Mouse (Mus musculus) forebrain, embryonic 11.5 days (tissue): ENCODE data around the gene Gm10638. TPM values are rescaled to one million over a fixed set of nuclear protein-coding genes. Genes with fewer than 3 reads are reported as not detected.
A peak's percentile ranks its signal among the peaks of the same experiment; 100 is the strongest.

Experiments used
- ATAC-seq: fragments of 200-750 bp; cut with Nextera tagmentation; replicated peaks from 2 replicates; pipeline ENCODE4 v1.8.0; 2017; ENCODE audit warnings: moderate TSS enrichment; ENCODE audit not compliant: low FRiP score
- DNase-seq: peaks from one replicate; pipeline ENCODE4 v3.0.0-alpha.2; 2017; ENCODE audit warnings: low spot score
- H3K27ac ChIP-seq: fragments of 300-500 bp; sonication (generic); 2 replicates; pipeline ENCODE4 v1.5.1; 2014; ENCODE audit warnings: low read depth, low read length
- H3K27me3 ChIP-seq: fragments of 300-500 bp; sonication (generic); 2 replicates; pipeline ENCODE4 v1.6.1; 2014; ENCODE audit warnings: mild to moderate bottlenecking, low read length, mixed read lengths; ENCODE audit not compliant: control insufficient read depth, insufficient read depth
- H3K36me3 ChIP-seq: fragments of 300-500 bp; sonication (generic); 2 replicates; pipeline ENCODE4 v1.6.1; 2014; ENCODE audit warnings: mild to moderate bottlenecking, low read length, moderate library complexity, mixed read lengths; ENCODE audit not compliant: control insufficient read depth, insufficient read depth
- H3K4me1 ChIP-seq: fragments of 300-500 bp; sonication (generic); replicated peaks from 2 replicates; pipeline ENCODE4 v1.6.1; 2014; ENCODE audit warnings: low read length, mixed read lengths; ENCODE audit not compliant: control insufficient read depth, insufficient read depth
- H3K4me2 ChIP-seq: fragments of 300-500 bp; sonication (generic); 2 replicates; pipeline ENCODE4 v1.6.1; 2014; ENCODE audit warnings: low read depth, mild to moderate bottlenecking, low read length, moderate library complexity, mixed read lengths; ENCODE audit not compliant: severe bottlenecking
- H3K4me3 ChIP-seq: fragments of 300-500 bp; sonication (generic); 2 replicates; pipeline ENCODE4 v1.5.1; 2014; ENCODE audit warnings: low read depth, low read length
- H3K9ac ChIP-seq: fragments of 300-500 bp; sonication (generic); 2 replicates; pipeline ENCODE4 v1.6.1; 2014; ENCODE audit warnings: low read length
- H3K9me3 ChIP-seq: fragments of 300-500 bp; sonication (generic); 2 replicates; pipeline ENCODE4 v1.6.1; 2016; ENCODE audit warnings: low read length, mixed read lengths; ENCODE audit not compliant: control insufficient read depth
- WGBS: fragments of 180-500 bp; shearing (Covaris S2); extraction: QIAGEN DNeasy Blood & Tissue Kit; methylation state at CpG from one replicate; pipeline ENCODE4 v1.1.7; 2014; 5-methylcytosine and 5-hydroxymethylcytosine counted together
- polyA plus RNA-seq: library from polyadenylated mRNA; unstranded; fragments of >200 nt; fragmentation: Nextera tagmentation; extraction: Ambion mirVana; gene quantifications from 2 replicates; pipeline ENCODE4 v1.2.1, GENCODE M21; 2014

Gene Gm10638
- 6.6 and 7.1 TPM in 2 replicates for polyA plus RNA-seq

- H3K36me3 ChIP-seq: no peaks in the 10 kb centered on the region
- ATAC-seq (peak; percentile 84), DNase-seq (peak; percentile 85)
- peak within 1 kb of the TSS; percentile 85 for H3K4me2 ChIP-seq
- H3K27ac ChIP-seq: peak within 1 kb of the TSS; percentile 96
- peak within 1 kb of the TSS; percentile 99 for H3K9ac ChIP-seq
- WGBS: under 1% methylated on average over 74 of the region's 88 CpGs
- no peaks in the 10 kb centered on the region for H3K9me3 ChIP-seq
- H3K27me3 ChIP-seq: no peaks in the 10 kb centered on the region
- H3K4me1 ChIP-seq: peaks cover 6% of the 10 kb centered on the region; the same call in 1 of the 2 replicates
- H3K4me3 ChIP-seq: peak within 1 kb of the TSS; percentile 90
Measured at GRCm38 (mm10) chr8:86745221-86745934, at the start of gene Gm10638, which contains the start of gene Siah1a. TSS of gene Gm10638 (plus strand) at chr8:86745699. TSS of gene Siah1a (minus strand) at chr8:86745934.

- ATAC-seq: no peak
- H3K4me2 ChIP-seq: no peak overlapping the region
Measured at GRCm38 (mm10) chr8:86695703-86696102, 49.8 kb upstream of the Gm10638 start.

GRCm38 (mm10) chr8:86698811-86699421 is 46.6 kb upstream of the Gm10638 start:
- 94% methylated on average over 1 of the region's 1 CpGs for WGBS
- no peak for ATAC-seq
- H3K4me1 ChIP-seq: no peaks in the 10 kb centered on the region
- no peak for DNase-seq
- H3K4me2 ChIP-seq: no peak overlapping the region
- no peaks in the 10 kb centered on the region for H3K9me3 ChIP-seq
- H3K4me3 ChIP-seq: no peak overlapping the region
- no peaks in the 10 kb centered on the region for H3K36me3 ChIP-seq
- H3K27me3 ChIP-seq: no peaks in the 10 kb centered on the region
- H3K9ac ChIP-seq: no peak overlapping the region
- no peak overlapping the region for H3K27ac ChIP-seq

More at GRCm38 (mm10) chr8:86695703-86696102, 49.8 kb upstream of the Gm10638 start:
- Histone ChIP-seq H3K4me1 (no peaks in the 10 kb centered on the region), H3K9ac (no peak overlapping the region), H3K27me3 (no peaks in the 10 kb centered on the region), H3K36me3 (no peaks in the 10 kb centered on the region), H3K4me3 (no peak overlapping the region), H3K9me3 (no peaks in the 10 kb centered on the region), H3K27ac (no peak overlapping the region)
- no peak for DNase-seq
- 93% methylated on average over 2 of the region's 2 CpGs for WGBS

DNA sequence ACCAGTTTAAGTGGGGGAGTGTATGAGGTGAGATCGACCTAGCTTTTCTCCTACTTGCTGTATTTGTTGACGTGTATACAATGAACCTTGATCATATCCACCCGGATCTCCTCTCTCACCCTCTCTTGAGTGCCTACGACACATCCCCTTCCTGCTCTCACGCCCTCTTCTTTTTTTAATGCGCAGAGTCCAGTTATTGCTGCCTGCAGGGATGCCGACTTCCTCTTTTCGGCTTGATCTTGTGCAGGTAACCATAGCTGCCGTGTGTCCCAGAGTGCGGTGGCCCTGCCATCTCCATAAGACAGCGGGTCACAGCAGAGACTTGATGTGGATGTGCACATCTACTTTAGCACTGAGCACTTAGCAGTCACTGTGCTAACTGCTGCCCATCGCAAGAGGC is 46.0 kb upstream of the Gm10638 start:
- DNase-seq: no peak

DNA sequence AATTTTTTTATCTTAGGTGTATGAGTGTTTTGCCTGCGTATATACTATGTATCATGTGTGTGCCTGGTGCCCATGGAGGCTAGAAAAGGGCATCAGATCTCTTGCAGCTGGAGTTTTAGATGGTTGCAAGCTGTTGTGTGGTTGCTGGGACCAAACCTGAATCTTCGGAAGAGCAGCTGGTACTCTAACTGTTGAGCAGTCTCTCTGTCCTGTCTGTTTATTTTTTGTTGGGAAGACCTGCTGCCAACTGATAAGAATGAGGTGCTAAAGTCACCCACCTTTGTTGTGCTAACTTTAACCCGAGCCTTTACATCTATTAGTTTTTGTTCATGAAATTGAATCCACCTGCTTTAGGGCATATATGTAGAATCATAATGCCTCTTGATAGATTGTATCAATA is 43.0 kb upstream of the Gm10638 start:
- H3K4me1 ChIP-seq: no peaks in the 10 kb centered on the region
- DNase-seq (no peak), ATAC-seq (no peak)
- H3K4me2 ChIP-seq: no peak overlapping the region
- no peaks in the 10 kb centered on the region for H3K27me3 ChIP-seq
- H3K4me3 ChIP-seq: no peak overlapping the region
- H3K27ac ChIP-seq: no peak overlapping the region
- no peaks in the 10 kb centered on the region for H3K9me3 ChIP-seq
- H3K36me3 ChIP-seq: no peaks in the 10 kb centered on the region
- 89% methylated on average over 3 of the region's 3 CpGs for WGBS
- H3K9ac ChIP-seq: no peak overlapping the region

More for the DNA sequence above, 46.0 kb upstream of the Gm10638 start:
- Histone ChIP-seq H3K36me3 (no peaks in the 10 kb centered on the region), H3K9me3 (no peaks in the 10 kb centered on the region), H3K4me2 (no peak overlapping the region), H3K4me3 (no peak overlapping the region), H3K4me1 (no peaks in the 10 kb centered on the region), H3K9ac (no peak overlapping the region), H3K27me3 (no peaks in the 10 kb centered on the region), H3K27ac (no peak overlapping the region)
- ATAC-seq: no peak
- WGBS: 91% methylated on average over 12 of the region's 12 CpGs

DNA sequence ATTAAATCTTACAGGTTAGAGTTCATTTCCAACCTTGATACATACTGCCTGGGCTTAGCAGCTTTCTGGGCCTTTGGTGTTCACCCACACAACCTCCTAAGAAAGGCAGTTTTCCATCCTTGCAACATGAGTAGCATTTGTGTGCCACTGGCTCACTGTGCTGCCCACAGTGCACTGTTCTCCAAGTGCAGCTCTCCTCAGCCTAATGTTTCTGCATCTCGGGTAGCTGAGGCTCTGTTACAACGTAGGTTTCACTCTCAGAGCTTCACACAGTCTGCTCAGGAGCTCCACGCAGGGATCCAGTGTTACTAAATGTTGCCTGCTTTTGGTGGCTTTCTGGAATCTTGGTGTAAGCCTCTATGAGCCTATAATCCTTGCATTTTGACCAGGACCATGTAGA is 40.2 kb upstream of the Gm10638 start:
- 89% methylated on average over 3 of the region's 3 CpGs for WGBS
- H3K9me3 ChIP-seq: no peaks in the 10 kb centered on the region
- no peak overlapping the region for H3K9ac ChIP-seq
- no peak overlapping the region for H3K4me3 ChIP-seq
- no peaks in the 10 kb centered on the region for H3K27me3 ChIP-seq
- no peak overlapping the region for H3K4me2 ChIP-seq
- H3K36me3 ChIP-seq: no peaks in the 10 kb centered on the region
- H3K27ac ChIP-seq: no peak overlapping the region
- no peaks in the 10 kb centered on the region for H3K4me1 ChIP-seq
- ATAC-seq (no peak), DNase-seq (no peak)

DNA sequence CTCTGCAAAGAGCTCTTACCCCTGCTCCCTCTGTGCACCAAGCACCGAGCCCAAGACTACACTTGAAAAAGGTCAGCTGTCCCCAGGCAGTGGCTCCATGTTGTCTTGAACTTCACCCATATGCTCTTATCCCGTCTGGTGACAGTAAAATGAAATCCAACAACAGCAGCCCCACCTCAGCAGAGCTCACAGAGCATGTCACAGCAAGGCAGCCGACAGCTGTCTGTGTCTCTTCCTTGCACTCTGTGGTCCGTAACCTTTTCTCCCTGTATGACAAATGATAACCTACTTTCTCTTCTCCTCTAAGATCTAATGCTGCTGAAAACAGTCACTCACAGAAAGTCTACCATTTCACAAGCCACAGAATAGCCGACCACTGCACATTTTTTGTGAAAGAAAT is 38.7 kb upstream of the Gm10638 start:
- H3K4me1 ChIP-seq: no peaks in the 10 kb centered on the region
- no peak overlapping the region for H3K4me3 ChIP-seq
- no peaks in the 10 kb centered on the region for H3K36me3 ChIP-seq
- ATAC-seq: no peak
- H3K9me3 ChIP-seq: no peaks in the 10 kb centered on the region
- no peak overlapping the region for H3K4me2 ChIP-seq
- 89% methylated on average over 5 of the region's 5 CpGs for WGBS
- no peak overlapping the region for H3K27ac ChIP-seq
- H3K27me3 ChIP-seq: no peaks in the 10 kb centered on the region
- DNase-seq: no peak
- H3K9ac ChIP-seq: no peak overlapping the region

DNA sequence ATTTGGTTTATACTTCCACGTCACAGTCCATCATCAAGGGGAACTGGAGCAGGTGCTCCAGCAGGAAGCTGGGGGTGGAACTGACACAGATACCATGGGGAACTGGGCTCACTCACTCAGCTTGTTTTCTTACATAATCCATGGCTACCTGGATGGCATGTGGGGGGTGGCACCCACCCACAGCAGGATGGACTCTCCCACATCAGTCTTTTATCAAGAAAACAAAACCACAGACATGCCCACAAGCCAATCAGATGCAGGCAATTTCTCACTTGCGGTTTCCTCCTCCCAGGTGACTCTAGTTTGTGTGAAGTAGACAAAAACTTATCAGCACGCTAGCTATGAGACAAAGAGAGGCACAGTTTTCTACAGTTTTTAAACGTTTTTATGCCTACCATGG is 37.6 kb upstream of the Gm10638 start:
- no peak overlapping the region for H3K9ac ChIP-seq
- H3K4me2 ChIP-seq: no peak overlapping the region
- H3K27ac ChIP-seq: no peak overlapping the region
- DNase-seq (no peak), ATAC-seq (no peak)
- H3K4me1 ChIP-seq: no peaks in the 10 kb centered on the region
- no peak overlapping the region for H3K4me3 ChIP-seq
- no peaks in the 10 kb centered on the region for H3K9me3 ChIP-seq
- 74% methylated on average over 4 of the region's 4 CpGs for WGBS
- H3K27me3 ChIP-seq: no peaks in the 10 kb centered on the region
- no peaks in the 10 kb centered on the region for H3K36me3 ChIP-seq
